Mouse (Mus musculus): ENCODE results near the gene Bcas3. TPM values are rescaled to one million over a fixed set of nuclear protein-coding genes. Genes with fewer than 3 reads are reported as not detected.
A peak's percentile ranks its signal among the peaks of the same experiment; 100 is the strongest.

Bcas3 gene
- total RNA-seq, 4 experiments from 2014 or later, result 37.4 to 39.3 (median 38.9) TPM

DNA sequence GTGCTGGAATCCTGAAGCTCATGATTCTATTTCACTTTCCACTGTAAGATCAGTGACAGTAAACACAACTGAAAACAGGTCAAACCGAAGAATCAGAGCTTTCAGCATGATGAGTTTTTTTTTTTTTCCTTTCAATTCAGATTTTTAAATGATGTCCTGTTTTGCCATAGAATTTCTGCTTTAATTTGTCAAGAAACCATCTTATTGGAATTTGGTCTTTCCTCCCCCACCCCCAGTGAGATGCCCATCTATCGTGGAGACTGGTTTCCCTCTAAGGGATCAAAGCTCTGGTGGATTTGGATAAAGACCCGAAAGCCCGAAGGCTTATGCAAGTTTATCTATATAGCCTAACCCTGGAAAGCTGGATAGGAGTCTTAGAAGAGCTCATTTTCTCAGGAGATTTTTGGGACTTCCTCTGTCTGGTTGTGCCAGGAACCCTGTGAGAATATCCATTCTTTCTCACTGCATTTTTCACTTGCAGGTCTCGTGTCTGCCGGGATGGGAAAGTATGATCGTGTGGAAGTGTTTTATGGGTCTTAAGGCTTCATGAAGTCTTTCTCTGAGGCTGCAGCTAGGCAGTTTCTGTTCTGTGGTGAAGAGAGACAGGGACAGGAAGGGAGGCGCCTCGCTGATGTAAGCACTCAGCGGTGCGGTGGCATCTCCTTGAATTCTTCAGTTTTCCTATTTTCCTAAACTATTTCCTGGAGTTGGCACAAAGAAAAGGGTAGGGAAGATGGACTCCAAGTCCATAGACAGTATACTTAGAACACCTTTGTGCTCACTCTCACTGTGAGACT, 173.2 kb downstream of the Bcas3 start:
- DNase-seq (ENCODE audit: low spot score in 2 of 2), result no peak

DNA sequence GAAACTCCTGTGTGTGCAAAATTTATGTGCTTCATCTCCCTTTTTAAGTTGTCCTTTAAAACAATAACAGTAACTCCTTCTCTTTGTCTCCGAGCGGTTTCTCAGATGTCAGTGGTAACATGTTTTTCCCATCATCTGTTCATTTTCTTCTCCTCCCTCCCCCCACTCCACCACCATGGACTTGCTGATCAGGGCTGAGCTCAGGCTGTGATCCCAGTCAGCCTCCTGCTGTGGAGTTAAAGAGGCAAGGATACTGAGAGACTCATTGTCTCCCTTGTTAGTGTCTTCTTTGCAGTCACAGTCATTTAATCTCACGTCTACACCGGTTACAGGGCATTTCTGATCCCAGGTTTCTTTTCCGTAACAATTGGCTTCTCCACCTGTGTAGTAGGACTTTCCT, 174.3 kb downstream of the Bcas3 start:
- DNase-seq (ENCODE audit: low spot score in 2 of 2), result no peak

DNA sequence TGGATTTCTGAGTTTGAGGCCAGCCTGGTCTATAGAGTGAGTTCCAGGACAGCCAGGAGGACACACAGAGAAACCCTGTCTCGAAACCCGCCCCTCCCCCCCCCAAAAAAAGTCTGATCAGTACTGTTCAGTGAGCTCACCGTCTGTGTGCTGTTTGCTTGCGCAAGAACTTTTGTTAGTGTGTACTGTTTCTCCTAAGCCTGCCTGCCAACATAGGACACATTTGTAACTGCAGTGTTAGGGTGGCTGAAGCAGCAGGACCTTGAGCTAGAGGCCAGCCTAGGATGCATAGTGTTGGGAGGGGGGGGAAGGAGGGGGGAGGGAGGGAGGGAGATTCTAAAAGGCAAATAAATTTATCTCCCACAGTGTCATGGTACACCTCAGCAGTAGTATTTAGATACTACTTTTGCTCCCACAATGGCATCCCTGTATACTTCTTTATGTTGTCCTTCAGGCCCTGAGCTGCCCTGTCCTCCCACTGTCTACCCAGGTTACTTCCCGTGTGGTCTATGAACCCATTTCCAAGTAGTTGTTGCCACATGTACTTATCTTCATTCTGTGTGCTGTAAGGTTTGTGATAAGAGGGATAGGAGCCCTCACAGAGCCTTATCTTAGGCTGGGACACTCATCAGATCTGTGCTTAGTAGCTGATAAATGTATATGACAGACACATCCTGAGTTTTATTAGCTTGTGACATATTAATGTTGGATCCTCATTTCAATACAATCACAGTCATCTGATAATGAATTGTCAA, 176.7 kb downstream of the Bcas3 start:
- no peak for DNase-seq (ENCODE audit: low spot score in 2 of 2)

DNA sequence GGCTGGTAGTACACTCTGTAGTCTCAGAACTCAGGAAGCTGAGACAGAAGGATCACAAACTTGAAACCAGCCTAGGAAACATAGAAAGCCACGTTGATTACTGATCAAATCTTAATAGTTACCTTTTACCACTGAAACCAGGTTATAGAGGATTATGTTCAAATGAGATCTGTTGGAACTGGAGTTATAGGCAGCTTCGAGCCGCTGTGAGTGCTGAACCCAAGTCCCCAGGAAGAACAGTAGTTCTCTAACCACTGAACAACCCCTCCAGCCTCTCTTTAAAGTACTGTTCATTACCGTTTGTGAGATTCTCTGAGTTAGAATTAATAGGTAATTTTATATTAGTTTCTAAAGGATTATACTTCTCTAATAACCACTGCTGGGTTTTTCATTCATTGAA, 188.0 kb downstream of the Bcas3 start:
- no peak for DNase-seq (ENCODE audit: low spot score in 2 of 2)

DNA sequence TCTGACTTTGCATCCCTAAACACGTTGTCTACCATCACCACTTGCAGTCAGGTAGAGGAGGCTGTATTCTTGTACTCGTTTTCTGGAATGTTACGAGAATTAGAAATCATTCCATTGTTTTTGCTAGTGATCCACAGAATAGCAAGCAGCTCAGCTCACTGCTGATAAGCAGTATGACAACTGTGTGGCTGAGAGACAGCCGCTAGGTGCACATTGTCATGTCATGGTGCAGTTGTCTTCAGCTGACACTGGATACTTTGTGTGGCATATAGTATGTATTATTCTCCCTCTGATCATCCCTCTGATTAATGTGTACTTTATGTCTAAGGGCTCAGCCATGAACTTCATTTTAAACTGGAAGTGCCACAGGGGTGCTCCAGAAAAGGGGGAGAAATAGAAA, 190.3 kb downstream of the Bcas3 start:
- no peak for DNase-seq (ENCODE audit: low spot score in 2 of 2)

DNA sequence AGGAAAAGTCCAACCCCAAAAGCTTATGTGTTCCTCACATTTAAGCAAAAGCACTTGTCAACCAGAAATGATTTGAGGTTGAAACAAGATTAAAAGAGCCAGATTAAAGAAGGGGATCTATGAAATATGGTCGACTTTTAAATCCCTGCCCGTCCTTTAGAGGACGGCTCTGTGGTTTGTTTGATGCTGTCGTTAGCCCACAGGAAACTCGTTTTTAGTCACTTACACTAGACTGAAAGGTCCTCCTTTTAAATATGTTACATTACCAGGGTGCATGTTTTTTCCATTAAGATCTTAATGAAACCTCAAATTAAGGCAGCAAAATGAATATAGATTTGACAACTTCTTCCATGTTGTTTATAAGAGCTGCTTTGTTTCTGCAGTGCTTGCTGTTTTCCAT, 192.6 kb downstream of the Bcas3 start:
- no peak for DNase-seq (ENCODE audit: low spot score in 2 of 2)

- no peak for DNase-seq (ENCODE audit: low spot score in 2 of 2)
These were observed 195.0 kb downstream of the Bcas3 start for GRCm38 (mm10) chr11:85547966-85548365.

DNA sequence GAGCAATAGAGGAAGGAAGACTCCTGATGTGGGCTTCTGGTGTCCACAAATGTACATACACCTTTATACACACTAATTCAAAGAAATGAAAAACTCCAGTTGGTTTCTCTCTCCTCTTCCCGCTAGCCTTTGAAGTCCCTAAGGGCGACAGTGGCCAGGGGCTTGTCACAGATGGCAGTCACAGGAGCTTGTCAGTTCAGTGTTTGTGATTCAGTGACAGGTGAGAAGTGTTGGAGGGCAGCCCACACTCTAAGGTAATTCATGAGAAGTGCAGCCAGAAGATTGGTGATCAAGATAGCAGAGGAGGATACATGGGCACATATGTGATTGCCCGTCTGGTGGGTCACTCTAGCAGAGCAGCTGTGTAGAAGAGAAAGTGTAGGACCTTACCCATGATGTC, 196.7 kb downstream of the Bcas3 start:
- DNase-seq (ENCODE audit: low spot score in 2 of 2), result no peak

DNA sequence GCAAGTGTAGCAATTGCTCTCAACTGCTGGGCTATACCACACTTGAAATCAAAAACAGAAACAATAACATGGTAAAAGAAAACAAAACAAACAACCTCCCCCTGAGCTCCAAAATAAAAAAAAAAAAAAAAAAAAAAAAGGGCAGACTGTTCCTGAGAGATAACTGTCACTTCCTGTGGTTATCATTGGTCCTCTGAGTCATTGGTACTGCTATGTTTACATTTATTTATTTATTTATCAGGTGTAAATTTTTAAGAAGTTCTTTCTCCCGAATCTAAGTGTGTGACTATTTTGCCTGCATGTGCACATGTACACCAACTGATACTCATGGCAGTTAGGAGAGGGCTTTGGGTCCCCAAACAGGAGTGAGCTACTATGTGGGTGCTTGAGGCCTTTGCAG, 202.1 kb downstream of the Bcas3 start:
- DNase-seq (ENCODE audit: low spot score in 2 of 2), result no peak

DNA sequence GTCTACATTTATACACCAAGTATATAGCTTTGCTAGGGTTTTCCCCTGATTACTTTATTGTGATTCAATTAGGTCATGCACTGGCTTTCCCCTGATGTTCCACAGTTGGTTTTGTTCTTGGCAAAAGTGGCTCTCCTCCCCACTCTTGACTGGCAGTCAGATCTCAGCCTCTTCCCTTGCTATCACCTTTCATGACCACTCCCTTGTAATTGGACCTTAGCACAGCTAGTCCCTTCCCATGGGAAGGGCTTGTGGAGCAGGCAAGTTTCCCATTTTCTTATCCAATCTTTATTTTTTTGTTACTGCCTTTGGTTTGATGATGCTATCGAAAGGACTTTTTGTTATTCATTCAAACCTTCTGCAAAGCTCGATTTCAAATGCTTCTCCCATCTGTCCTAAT, 202.8 kb downstream of the Bcas3 start:
- DNase-seq (ENCODE audit: low spot score in 2 of 2), result peak in 1 of 2 experiments; percentile 10

GRCm38 (mm10) chr11:85565068-85565467, 212.1 kb downstream of the Bcas3 start:
- no peak for DNase-seq (ENCODE audit: low spot score in 2 of 2)

- no peak for DNase-seq (ENCODE audit: low spot score in 2 of 2)
These were observed 218.1 kb downstream of the Bcas3 start for GRCm38 (mm10) chr11:85571040-85571439.

DNA sequence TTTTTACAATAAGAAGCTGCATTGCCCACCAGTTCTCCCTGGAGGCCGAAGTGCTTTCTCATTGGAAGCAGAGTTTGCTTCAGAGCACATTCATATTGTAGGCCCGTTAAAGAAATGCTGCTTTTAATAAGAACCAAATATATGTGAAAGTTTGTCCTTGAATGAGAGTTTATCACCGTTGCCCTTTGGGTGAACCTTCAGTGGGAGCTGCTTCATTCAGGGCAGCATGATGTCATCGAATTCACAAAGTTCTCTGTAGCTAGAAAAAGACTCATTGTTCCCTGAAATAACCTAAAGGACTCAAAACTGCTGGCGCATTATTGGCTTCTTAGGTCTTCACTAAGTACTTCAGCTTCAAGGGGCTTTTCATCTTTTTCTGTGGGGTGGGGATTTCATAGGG, 219.0 kb downstream of the Bcas3 start:
- no peak for DNase-seq (ENCODE audit: low spot score in 2 of 2)

DNA sequence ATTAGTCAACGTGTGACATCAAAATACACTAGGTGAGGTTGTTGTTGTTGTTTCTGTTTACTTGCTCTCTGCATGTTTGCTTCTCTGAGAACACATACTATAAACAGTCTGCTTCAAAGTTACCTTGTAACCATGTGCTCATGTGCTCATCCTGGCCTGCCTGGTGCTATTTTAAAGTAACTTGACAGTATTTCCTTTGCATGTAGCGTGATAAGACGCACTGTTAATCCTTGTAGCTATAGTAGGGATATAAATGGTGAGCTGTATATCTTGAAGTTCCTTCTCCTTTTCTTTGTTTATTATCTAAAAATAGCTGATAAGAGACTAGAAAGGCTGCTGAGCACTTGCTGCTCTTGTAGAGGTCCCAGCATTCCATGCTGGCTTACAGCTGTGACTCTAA, 219.6 kb downstream of the Bcas3 start:
- no peak for DNase-seq (ENCODE audit: low spot score in 2 of 2)

GRCm38 (mm10) chr11:85574496-85574895, 221.5 kb downstream of the Bcas3 start:
- no peak for DNase-seq (ENCODE audit: low spot score in 2 of 2)

DNA sequence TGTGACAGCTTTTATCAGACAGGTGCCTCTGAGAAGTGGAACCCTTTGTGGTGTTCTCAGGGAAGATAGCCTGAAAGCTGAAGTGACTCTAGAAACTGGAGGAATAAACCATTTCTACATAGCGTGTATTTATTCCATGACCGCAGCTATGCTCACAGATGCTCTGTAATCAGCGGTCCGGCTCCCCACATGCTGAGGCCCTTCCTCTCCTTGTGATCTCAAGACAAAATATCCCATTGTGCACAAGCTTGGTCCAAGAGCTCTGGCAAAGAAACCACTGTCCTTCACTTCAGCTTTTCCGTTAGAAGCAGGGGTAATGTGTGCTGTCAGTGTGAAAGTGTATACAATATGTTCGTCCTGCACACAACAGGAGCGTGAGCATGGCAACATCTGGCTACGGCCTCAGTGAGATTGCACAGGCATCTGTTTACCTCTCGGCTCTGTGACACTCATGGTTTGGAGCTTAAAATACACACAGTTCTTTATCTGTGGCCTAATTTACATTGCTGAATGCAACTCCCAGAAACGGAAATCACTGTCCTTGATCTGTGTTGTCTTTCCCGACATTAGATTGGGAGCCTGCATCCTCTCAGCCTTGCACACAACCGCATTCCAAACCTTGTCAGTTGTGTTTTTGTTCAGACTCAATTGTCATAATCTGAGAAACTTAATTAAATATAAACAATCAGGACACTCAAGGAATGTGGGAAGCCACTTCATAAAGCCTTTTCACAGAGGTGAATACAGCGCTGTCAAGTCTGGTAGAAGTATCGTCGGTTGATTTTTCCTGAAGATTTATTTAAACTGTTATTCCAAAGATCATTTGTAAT, 225.1 kb downstream of the Bcas3 start:
- no peak for DNase-seq (ENCODE audit: low spot score in 2 of 2)

GRCm38 (mm10) chr11:85584086-85584485, 231.1 kb downstream of the Bcas3 start:
- DNase-seq (ENCODE audit: low spot score in 2 of 2), result no peak

- DNase-seq (ENCODE audit: low spot score in 2 of 2), result no peak
These were observed 240.7 kb downstream of the Bcas3 start for GRCm38 (mm10) chr11:85593636-85594035.

GRCm38 (mm10) chr11:85599251-85599650, 246.3 kb downstream of the Bcas3 start:
- DNase-seq (ENCODE audit: low spot score in 2 of 2), result no peak

DNA sequence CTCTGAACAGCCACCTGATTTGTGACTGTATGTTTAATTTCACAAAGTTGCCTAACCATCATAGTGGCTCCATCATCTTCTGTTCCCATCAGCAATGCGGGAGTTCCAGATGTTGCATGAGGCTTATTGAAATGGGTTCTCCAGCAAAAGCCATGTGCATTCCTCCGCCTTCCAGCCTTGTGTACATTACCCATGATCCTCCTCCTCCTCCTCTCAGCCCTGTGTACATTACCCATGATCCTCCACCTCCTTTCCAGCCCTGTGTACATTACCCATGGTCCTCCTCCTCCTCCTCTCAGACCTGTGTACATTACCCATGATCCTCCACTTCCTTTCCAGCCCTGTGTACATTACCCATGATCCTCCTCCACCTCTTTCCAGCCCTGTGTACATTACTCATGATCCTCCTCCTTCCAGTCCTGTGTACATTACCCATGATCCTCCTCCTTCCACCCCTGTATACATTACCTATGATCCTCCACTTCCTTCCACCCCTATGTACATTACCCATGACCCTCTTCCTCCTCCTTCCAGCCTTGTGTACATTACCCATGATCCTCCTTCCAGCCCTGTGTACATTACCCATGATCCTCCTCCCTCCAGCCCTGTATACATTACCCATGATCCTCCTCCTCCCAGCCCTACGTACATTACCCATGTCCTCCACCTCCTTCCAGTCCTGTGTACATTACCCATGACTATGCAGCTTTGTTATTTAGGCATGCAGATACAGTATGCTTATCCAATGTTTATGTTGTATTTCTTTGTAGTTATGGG, 250.8 kb downstream of the Bcas3 start:
- DNase-seq (ENCODE audit: low spot score in 2 of 2), result no peak

DNA sequence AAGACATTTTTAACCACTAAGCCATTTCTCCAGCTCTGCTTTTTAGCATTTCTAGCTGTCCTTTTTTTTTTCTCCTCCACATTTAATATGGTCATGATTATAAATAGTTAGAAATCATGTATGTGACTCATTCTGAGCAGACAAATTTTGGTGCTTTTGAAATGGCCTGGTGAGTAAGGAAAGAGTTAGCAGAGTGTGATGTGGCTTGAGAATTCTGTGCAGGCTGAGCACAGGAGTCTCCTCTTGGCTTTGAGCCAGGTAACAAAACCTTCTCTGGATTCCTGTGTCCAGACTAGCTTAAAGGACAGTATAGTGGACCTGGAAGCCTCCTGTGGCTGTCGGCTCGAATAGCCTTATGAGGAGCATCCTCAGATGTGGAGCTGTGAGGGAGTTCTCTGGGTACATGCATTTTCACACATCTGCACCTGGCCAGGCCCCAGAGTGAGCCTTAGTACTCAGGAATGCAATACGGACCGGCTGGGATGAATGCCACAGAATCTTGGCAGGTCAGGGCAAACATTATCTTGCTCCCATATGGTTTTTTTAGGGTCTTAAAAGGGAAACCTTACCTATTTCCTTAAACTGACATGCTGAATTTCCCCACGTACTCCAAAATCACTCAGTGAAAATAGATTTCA, 256.5 kb downstream of the Bcas3 start:
- no peak for DNase-seq (ENCODE audit: low spot score in 2 of 2)
